Mouse (Mus musculus): Measurements from ENCODE around the gene C3.

Gene C3

GRCm38 (mm10) chr17:57219167-57219883, 8.6 kb downstream of the C3 start:
- DNase-seq, result peak; percentile 78 to 80

GRCm38 (mm10) chr17:57218335-57218900, 9.5 kb downstream of the C3 start:
- peak in 1 of 2 experiments; percentile 11 for DNase-seq

DNA sequence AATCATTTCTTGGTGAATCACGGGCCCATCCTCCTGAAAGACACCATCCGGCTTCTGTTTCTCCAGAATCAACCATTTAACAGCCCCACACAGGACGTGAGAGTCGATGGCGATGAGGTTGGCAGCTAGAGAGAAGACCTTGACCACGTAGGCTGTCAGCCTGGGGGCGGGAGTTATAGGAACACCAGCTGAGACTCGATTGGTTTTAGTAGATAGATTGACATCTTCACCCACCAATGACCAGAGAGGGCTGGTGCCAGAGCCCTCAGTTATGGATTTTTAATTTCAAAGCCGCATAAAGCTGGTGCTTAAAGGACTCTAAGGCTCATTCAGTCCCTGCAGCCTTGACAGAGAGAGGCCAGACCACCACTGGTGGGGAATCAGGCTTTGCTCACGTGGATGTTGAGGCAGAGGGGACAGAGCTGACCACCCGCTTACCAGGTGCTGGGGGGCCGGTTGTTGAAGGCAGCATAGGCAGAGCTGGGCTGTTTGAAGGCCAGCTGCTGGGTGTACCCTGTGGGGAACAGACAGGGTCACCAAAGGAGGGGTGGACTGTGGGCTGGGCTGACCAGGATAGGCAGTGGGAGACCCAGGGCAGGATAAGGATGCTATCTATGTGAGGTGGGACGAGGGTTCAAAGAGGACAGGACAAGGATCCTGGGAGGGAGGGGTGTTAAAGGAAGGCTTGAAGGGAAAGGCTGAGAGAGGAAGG, 13.1 kb downstream of the C3 start:
- no peak for DNase-seq

DNA sequence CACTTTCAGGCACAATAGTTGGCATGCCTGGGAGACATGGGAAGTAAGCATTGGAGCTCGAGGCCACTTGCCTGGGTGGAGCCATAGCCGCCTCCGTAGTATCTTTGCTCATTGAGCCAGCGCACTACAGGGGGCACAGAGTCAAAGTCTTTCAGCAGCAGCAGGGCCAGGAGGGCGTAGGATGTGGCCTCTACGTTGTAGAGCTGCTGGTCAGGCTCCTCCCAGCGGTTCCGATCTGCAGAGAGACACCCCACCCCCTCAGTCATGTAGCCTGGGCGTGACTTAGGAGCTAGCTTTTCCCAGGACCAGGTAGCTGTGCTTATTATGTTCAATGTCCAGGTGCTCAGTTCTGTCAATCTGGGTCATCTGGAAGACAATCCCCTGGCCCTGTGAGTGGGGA, 16.4 kb downstream of the C3 start:
- no peak for DNase-seq

GRCm38 (mm10) chr17:57209330-57209729, 18.6 kb downstream of the C3 start:
- DNase-seq, result peak; percentile 60 to 66

DNA sequence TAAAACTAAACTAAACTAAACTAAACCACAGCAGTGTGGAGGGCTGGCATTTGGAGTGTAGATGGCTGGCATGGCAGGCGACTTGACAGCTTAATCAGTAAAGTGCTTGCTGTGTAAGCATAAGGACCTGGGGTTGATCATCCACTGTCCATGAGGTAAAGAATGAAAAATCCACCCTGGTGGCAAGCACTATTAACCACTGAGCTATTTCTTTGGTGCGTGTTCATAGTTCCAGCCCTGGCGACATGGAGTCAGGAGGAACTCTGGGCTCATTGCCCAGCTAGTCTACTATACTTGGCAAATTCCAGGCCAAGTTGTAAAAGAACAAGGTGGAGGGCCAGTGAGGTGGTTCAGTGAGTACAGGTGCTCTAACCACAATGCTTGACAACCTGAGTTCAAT, 20.0 kb downstream of the C3 start:
- DNase-seq, result no peak

- DNase-seq, result no peak
Observed at GRCm38 (mm10) chr17:57201841-57202724, 25.9 kb downstream of the C3 start.

- no peak for DNase-seq
Observed at GRCm38 (mm10) chr17:57198252-57198651, 29.7 kb downstream of the C3 start.

GRCm38 (mm10) chr17:57195326-57196010, 32.5 kb downstream of the C3 start:
- DNase-seq, result no peak

DNA sequence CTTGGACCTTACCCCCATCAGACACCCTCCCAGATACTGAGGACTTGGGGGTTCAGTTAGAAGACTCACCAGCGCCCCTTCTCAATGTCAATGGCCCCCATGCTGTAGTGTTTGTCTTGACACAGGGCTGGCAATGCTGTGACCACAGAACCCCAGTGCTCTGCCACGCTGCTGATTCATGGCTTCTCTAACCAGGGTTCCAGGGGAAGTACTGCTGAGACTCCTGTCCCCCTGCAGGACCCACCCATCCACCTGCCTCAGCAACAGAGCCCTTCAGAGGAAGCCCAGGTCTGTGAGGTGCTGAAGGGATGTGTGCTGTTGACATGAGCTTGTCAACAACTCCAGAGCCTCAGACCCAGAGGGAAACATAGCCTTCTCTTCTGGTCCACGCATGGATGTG, 33.2 kb downstream of the C3 start:
- DNase-seq, result peak; percentile 29 to 54

GRCm38 (mm10) chr17:57194041-57194507, 33.9 kb downstream of the C3 start, which contains the start of gene Tnfsf14:
Tnfsf14 (minus strand) TSS chr17:57194177.
- DNase-seq, result peak; percentile 74 to 84

DNA sequence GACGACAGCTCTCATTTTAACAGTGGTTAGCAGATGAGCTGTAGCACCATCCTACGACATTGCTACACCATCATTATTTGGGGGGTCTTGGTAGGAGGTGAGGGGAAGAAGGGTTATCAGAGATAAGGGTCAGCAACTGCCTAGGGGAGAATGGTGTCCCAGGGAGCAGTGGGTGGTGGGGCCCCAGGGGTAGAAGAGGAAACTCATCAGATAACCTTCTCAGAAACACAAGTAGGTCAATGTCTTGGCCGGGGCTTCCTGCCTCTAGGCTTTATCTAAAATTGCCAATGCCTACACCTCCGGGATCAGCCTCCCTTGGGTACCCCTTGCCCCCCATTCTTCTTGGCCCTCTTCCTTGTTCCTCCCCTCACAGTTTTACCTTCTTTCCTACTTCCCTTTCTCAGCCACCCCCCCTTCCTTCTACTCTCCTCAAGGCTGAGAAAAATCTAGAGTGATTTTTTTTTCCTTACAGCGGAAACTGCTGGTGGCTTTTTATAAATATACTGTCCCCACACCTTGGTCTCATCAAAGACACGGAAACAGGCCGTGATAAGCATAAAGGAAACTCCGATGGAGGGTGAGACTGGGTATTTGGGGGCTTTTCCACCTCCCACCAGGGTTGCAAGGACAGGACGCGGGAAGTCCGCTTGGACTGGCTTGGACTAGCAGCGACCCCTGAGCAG, 39.3 kb downstream of the C3 start:
- DNase-seq, result no peak

DNA sequence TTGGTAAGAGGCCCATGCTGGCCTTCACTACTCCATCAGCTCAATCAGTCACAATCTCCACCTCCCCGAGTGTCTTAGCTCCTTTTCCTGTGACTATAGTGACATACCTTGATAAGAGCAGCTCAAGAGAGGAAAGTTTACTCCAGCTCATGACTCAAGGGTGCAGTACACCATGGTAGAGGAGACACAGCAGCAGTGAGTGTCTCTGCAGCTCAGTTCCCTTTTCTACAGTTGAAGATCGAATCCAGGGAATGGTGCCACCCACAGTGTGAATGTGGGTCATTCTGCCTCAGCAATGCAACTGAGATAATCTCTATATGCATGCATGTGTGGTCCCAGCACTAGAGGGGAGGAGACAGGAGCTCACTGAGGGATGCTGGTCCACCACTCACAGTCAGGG, 42.3 kb downstream of the C3 start:
- DNase-seq, result no peak

- no peak for DNase-seq
Observed at GRCm38 (mm10) chr17:57182871-57183270, 45.1 kb downstream of the C3 start.

DNA sequence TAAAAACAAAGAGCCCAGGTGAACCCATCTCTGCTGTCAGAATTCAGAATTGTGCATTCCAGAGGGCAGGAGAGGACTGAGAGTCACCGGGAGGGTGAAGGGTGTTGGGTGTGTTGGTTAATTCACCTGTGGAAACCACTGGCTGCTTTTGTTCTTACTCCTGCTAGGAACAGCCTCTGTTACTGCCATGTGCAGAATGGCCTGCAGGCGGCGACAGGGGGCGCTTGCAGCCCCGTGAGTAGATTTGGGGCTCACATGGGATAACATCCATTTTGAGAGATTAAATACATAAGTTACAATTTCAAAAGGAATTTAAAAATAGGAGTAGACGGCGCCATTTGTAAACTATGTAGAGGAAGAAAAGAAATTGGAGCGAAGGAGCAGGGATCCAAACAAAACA, 47.6 kb downstream of the C3 start:
- peak; percentile 72 for DNase-seq

DNA sequence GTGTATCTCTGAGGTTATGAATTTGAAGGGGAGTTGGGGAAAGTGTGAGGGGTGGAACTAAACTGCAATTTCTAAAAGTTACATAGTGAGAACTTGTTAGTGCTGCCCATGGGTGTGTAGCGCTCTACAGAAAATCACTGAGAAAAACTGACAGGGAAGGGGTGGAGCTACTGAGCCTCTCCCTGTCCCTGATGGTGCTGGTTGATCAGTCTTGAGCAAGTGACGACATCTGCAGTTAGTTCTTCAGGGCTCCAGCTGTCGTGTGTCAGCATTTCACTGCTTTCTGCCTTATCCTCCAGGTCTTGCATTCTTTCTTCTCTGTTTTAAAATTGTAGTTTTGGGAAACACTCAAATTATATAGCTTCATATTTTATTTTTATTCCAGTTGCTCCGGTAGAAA, 54.6 kb downstream of the C3 start:
- DNase-seq, result no peak

DNA sequence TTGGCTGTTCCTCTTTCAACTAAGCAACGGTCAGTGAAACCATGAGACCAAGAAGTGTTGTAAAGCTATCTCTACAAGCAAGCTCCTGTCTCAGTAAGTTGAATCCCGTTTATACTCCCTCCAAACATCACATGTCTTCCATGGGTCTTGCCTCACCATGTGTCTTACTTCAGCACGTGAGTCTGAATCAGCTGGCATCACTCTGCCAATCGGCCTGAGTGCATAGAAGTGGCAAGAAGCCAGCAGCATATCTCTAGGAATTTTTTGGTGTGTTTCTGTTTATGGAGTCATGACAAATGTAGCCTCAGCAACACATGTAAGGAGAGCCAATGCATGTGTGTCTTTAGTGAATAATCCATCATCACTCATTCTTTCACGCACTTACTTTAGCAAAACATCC, 55.6 kb downstream of the C3 start:
- DNase-seq, result no peak

- DNase-seq, result no peak
Observed at GRCm38 (mm10) chr17:57170616-57171260, 57.2 kb downstream of the C3 start.

- peak; percentile 77 to 87 for DNase-seq
Observed at GRCm38 (mm10) chr17:57166800-57167791, 60.8 kb downstream of the C3 start.
